Mouse (Mus musculus) forebrain, embryonic 15.5 days (tissue): ENCODE measurements around the gene Adcy2. TPM values are rescaled to one million over a fixed set of nuclear protein-coding genes. Genes with fewer than 3 reads are reported as not detected.

Source experiments
- ATAC-seq: fragments of 200-750 bp; cut with Nextera tagmentation; replicated peaks from 2 replicates; pipeline ENCODE4 v1.8.0; 2017; ENCODE audit warnings: mild to moderate bottlenecking, moderate TSS enrichment, moderate library complexity
- H3K27ac ChIP-seq: fragments of 300-500 bp; sonication (generic); replicated peaks from 2 replicates; pipeline ENCODE4 v1.5.1; 2015; ENCODE audit warnings: mild to moderate bottlenecking, inconsistent platforms
- H3K27me3 ChIP-seq: fragments of 300-500 bp; sonication (generic); 2 replicates; pipeline ENCODE4 v1.6.1; 2015; ENCODE audit warnings: inconsistent platforms
- H3K36me3 ChIP-seq: fragments of 300-500 bp; sonication (generic); 2 replicates; pipeline ENCODE4 v1.6.1; 2015; ENCODE audit warnings: mild to moderate bottlenecking, inconsistent platforms
- H3K4me1 ChIP-seq: fragments of 300-500 bp; sonication (generic); 2 replicates; pipeline ENCODE4 v1.6.1; 2015; ENCODE audit warnings: inconsistent platforms
- H3K4me2 ChIP-seq: fragments of 300-500 bp; sonication (generic); replicated peaks from 2 replicates; pipeline ENCODE4 v1.6.1; 2015; ENCODE audit warnings: mild to moderate bottlenecking, inconsistent platforms
- H3K4me3 ChIP-seq: fragments of 300-500 bp; sonication (generic); 2 replicates; pipeline ENCODE4 v1.5.1; 2015; ENCODE audit warnings: mild to moderate bottlenecking, inconsistent platforms
- H3K9ac ChIP-seq: fragments of 300-500 bp; sonication (generic); replicated peaks from 2 replicates; pipeline ENCODE4 v1.6.1; 2015; ENCODE audit warnings: mild to moderate bottlenecking, inconsistent platforms
- H3K9me3 ChIP-seq: fragments of 300-500 bp; sonication (generic); 2 replicates; pipeline ENCODE4 v1.6.1; 2016; ENCODE audit warnings: inconsistent platforms
- WGBS: fragments of 180-500 bp; shearing (Covaris S2); methylation state at CpG from one replicate; pipeline ENCODE4 v1.1.7; 2015; ENCODE audit warnings: mixed read lengths; 5-methylcytosine and 5-hydroxymethylcytosine counted together
- polyA plus RNA-seq: library from polyadenylated mRNA; unstranded; fragments of >200 nt; fragmentation: Nextera tagmentation; extraction: Ambion mirVana; gene quantifications from 2 replicates; pipeline ENCODE4 v1.2.1, GENCODE M21; 2015

The Adcy2 gene
- polyA plus RNA-seq, 1 experiment from 2014 or later, result 4.2 TPM

DNA sequence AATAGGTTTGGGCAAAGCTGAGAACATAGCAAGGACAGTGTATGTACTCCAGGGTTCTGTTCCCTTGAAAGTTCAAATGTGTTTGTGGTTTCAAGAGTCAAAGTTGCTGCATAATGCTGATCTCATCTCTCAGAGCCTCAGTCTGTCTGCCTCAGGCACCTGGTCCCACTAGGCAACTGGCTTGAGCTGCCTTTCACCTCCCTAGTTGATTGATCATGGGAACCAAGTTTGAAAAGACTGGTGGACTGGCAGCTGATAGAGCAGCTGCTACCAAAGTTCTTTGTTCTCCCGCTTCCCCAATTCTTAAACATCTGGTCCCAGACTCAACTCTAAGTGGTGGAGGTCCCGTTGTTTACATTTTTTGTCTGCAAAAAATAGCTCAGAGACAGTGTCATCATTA is 56.6 kb downstream of the Adcy2 start:
- 69% methylated on average over 2 of the region's 2 CpGs for WGBS
- no peak overlapping the region for H3K27ac ChIP-seq
- no peak overlapping the region for H3K9ac ChIP-seq
- no peaks in the 10 kb centered on the region for H3K9me3 ChIP-seq
- no peak overlapping the region for H3K4me2 ChIP-seq
- H3K4me1 ChIP-seq, result no peaks in the 10 kb centered on the region
- ATAC-seq, result no peak
- H3K36me3 ChIP-seq, result no peaks in the 10 kb centered on the region
- no peaks in the 10 kb centered on the region for H3K27me3 ChIP-seq
- no peak overlapping the region for H3K4me3 ChIP-seq

DNA sequence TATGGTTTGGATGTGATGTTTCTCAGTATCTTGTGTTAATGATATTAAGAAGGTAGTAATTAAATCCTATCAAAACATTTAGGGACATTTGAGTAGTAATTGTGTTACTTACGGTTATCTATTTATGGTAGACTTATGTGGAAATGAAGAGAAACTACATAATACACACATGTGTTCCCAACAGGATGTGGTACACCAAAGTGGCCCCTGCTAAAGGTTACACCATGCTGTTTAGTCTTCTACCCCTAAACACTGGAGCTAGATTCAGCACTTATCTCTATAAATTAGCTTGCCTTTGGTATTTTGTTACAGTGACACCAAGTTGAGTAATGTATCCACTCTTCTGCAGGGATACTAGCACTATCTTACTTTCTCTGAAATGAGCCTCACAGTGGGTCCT is 57.9 kb downstream of the Adcy2 start:
- no peak overlapping the region for H3K9ac ChIP-seq
- WGBS, result 79% methylated on average over 1 of the region's 1 CpGs
- no peak overlapping the region for H3K4me3 ChIP-seq
- ATAC-seq, result no peak
- H3K4me1 ChIP-seq, result no peaks in the 10 kb centered on the region
- H3K27me3 ChIP-seq, result no peaks in the 10 kb centered on the region
- no peaks in the 10 kb centered on the region for H3K36me3 ChIP-seq
- no peak overlapping the region for H3K27ac ChIP-seq
- H3K9me3 ChIP-seq, result no peaks in the 10 kb centered on the region
- no peak overlapping the region for H3K4me2 ChIP-seq

DNA sequence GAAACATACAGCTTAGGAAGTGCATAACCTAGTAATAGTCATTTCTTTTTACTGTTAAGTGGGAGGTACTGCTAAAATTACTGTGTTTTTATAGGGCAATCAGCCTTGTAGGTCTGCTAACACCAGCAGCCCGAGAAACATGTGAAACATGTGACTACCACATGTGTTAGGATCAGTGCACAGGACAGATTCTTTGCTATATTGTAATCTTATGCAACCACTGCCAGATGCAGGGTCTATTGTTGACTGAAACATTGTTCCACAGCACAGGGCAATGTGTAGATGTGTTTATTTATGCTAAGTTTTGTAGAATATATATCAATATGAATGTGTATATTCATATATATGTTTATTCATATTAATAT is 67.1 kb downstream of the Adcy2 start:
- Histone ChIP-seq H3K4me2 (no peak overlapping the region), H3K36me3 (no peaks in the 10 kb centered on the region), H3K4me1 (no peaks in the 10 kb centered on the region), H3K4me3 (no peak overlapping the region), H3K9me3 (no peaks in the 10 kb centered on the region), H3K27me3 (no peaks in the 10 kb centered on the region), H3K27ac (no peak overlapping the region), H3K9ac (no peak overlapping the region)
- 82% methylated on average over 1 of the region's 1 CpGs for WGBS
- no peak for ATAC-seq

DNA sequence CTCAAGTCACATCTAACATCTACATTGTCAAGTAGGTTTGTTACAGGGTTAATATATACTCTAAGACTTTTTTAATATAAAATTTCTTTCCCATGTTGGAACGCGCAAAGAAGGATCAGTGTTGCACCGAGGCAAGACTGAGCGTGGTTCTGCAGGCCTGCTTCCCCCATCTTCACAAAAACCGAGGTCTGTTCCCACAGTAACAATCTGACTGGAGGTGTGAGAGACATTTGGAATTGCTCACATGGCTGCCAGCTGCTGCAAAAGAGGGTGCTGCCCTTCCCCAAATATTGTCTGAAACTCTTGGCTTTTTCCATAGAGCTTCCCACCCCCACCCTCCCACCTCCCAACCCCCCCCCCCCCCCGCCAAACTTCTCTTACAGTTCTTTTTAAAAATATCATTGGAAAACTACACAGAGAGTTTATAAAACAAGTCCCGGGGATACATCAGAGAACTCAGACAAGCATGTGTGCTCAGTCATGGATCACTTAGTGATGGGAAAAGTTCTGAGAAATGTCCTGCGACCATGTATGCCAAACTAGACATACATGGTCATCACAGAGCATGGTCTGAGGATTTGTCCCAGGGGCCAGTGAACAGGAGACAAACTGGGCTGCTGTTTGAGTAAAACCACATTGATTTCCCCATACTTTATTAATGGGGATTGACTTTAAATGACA is 67.6 kb downstream of the Adcy2 start:
- Histone ChIP-seq H3K36me3 (no peaks in the 10 kb centered on the region), H3K27ac (no peak overlapping the region), H3K4me2 (no peak overlapping the region), H3K4me1 (no peaks in the 10 kb centered on the region), H3K9ac (no peak overlapping the region), H3K27me3 (no peaks in the 10 kb centered on the region), H3K9me3 (no peaks in the 10 kb centered on the region), H3K4me3 (no peak overlapping the region)
- ATAC-seq, result no peak
- WGBS, result 86% methylated on average over 8 of the region's 8 CpGs

DNA sequence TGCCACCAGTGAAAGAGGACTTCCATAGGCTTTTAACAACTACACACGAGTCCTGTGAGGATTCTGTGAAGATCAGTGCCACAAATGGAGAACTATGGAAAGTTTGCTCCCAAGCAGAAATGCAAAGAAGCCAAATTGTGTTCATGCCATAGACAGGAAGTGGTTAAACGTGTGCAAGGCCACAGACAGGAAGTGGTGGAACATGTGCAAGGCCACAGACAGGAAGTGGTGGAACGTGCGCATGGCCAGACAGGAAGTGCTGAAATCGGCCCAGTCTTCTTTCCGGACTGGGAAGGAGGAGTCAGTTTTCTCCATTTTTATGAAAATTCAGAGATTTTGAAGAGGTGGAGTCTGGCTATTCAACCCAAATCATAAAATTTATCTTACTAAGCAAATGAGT is 70.9 kb downstream of the Adcy2 start:
- no peak overlapping the region for H3K4me2 ChIP-seq
- H3K27ac ChIP-seq, result no peak overlapping the region
- no peaks in the 10 kb centered on the region for H3K27me3 ChIP-seq
- WGBS, result 82% methylated on average over 6 of the region's 6 CpGs
- no peaks in the 10 kb centered on the region for H3K4me1 ChIP-seq
- H3K9ac ChIP-seq, result no peak overlapping the region
- ATAC-seq, result no peak
- no peaks in the 10 kb centered on the region for H3K9me3 ChIP-seq
- no peaks in the 10 kb centered on the region for H3K36me3 ChIP-seq
- no peak overlapping the region for H3K4me3 ChIP-seq

DNA sequence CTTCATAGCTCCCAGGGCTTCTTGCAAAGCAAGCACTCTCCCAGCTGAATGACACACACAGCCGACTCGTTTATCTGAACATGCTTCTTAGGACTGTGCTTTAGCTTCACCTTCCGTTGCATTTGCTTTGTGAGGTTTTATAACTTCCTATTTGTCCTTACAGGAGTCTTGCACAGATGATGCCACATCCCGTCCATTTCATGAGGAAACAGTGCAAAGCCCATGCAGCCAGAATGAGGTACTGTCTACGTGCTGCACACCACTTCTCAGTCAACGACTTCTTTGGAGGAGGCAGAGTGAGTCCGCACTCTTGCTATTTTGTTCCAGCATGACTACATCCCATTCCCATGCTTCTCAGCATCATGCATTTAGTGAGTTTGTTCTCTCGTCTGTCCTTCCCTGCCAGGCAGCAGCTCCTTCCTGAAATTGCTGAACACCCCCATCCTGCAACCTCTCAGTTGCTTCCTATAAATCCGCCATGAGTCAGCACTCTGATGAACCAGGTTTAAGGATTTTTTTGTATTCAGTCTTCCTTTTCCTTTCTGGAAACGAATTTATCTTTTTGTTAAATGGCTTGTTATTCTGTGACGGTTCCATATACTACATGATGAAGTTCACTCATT is 85.6 kb downstream of the Adcy2 start:
- no peaks in the 10 kb centered on the region for H3K27me3 ChIP-seq
- 87% methylated on average over 11 of the region's 11 CpGs for WGBS

DNA sequence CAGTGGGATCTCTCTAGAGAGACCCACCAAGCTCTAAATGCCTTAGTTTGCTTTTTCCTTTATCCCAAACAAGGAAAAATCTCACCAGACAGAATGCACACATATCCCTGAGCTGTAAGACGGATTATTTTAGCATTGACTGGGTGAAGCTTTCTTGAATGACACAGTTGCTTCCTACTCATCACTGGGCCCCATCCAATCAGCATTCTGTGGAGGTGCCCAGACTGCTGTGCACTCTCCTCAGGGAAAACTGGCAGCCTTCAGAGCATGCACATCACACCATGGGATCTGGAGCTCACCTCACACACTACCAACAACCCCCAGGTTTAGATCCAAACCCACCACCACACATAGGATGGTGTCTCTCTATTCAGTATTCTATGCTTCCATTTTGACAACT is 92.7 kb downstream of the Adcy2 start:
- no peak overlapping the region for H3K27ac ChIP-seq
- no peaks in the 10 kb centered on the region for H3K27me3 ChIP-seq
- H3K4me2 ChIP-seq, result no peak overlapping the region
- no peaks in the 10 kb centered on the region for H3K36me3 ChIP-seq
- ATAC-seq, result no peak
- no peak overlapping the region for H3K9ac ChIP-seq
- no peak overlapping the region for H3K4me3 ChIP-seq
- 68% methylated on average over 1 of the region's 1 CpGs for WGBS
- H3K9me3 ChIP-seq, result no peaks in the 10 kb centered on the region
- no peaks in the 10 kb centered on the region for H3K4me1 ChIP-seq

More for the DNA sequence above, 85.6 kb downstream of the Adcy2 start:
- Histone ChIP-seq H3K4me1 (no peaks in the 10 kb centered on the region), H3K9me3 (no peaks in the 10 kb centered on the region), H3K4me3 (no peak overlapping the region), H3K9ac (no peak overlapping the region), H3K36me3 (no peaks in the 10 kb centered on the region), H3K4me2 (no peak overlapping the region), H3K27ac (no peak overlapping the region)
- ATAC-seq, result no peak

DNA sequence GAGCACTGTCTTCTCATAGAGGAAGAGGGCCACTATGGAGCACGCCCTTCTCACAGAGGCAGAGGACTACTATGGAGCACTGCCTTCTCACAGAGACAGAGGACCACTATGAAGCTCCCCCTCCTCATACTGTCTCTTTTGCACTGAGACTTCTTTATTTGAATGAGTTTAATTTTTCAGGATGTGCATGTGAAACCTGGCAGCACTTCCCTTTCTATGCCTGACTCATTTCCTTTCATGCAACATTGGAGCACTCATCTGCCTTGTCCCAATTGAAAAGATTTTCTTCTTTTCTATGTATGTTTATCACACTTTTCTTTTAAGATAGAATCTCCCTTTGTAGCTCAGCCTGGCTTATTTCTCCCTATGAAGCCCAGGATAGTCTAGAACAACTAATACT is 96.6 kb downstream of the Adcy2 start:
- no peak overlapping the region for H3K27ac ChIP-seq
- no peaks in the 10 kb centered on the region for H3K36me3 ChIP-seq
- H3K4me3 ChIP-seq, result no peak overlapping the region
- H3K9me3 ChIP-seq, result no peaks in the 10 kb centered on the region
- H3K9ac ChIP-seq, result no peak overlapping the region
- no peaks in the 10 kb centered on the region for H3K4me1 ChIP-seq
- H3K4me2 ChIP-seq, result no peak overlapping the region
- 81% methylated on average over 1 of the region's 1 CpGs for WGBS
- H3K27me3 ChIP-seq, result no peaks in the 10 kb centered on the region
- no peak for ATAC-seq

DNA sequence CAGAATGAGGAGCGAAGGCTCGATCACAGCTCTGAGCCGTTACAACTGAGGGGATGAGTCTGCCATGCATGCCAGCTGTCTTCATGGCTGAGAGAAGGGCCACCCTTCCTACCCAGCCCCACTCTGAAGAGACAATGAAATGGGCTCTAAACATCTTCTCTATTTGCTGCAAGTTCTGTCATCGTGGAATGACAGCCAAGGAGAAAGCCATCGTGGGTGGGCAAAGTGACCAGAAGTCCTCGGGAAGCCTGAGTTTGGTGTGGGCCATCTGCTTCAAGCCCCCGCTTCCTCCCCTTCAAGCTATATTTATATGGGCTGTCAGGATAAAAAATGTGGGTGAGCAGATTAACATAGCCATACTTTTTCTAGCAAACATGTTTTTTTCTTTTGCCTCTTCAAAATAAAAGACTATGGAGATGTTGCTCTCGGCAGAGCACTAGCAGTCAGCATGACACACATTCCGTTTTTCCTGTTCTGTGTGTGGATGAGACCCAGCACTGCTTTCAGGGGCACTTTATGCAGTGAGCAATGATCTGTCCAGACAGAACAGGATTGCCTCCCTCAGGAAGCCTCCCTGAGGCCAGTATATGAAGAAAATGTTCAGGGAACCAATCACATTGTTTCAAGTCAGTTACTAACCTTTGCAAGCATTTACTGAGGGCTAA is 109.3 kb downstream of the Adcy2 start:
- 91% methylated on average over 9 of the region's 9 CpGs for WGBS
- no peak overlapping the region for H3K4me2 ChIP-seq
- H3K9me3 ChIP-seq, result no peaks in the 10 kb centered on the region
- H3K27ac ChIP-seq, result no peak overlapping the region
- no peak overlapping the region for H3K4me3 ChIP-seq
- ATAC-seq, result no peak
- H3K36me3 ChIP-seq, result no peaks in the 10 kb centered on the region
- H3K4me1 ChIP-seq, result no peaks in the 10 kb centered on the region
- H3K27me3 ChIP-seq, result no peaks in the 10 kb centered on the region
- H3K9ac ChIP-seq, result no peak overlapping the region

DNA sequence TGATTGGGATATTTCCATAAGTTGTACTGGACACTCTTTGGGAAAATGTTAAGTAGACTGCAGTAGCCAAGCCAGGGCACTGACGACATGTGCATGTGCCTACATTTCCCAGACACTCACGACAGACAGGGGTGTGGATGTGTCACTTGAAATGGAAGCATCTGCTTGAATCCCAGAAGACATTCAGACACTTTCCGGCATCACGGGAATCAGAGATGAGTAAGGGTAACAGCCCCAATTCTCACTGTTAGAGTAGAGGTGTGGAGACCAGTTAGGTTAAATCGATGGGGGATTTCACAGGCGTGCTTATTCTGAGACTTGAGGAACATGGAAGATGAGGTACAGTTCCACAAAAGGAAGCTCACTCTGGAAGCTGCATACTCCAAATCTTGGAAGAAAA is 130.6 kb downstream of the Adcy2 start:
- no peak for ATAC-seq
- Histone ChIP-seq H3K4me3 (no peak overlapping the region), H3K27me3 (no peaks in the 10 kb centered on the region), H3K4me1 (peaks cover 9% of the 10 kb centered on the region), H3K27ac (no peak overlapping the region), H3K36me3 (no peaks in the 10 kb centered on the region), H3K9me3 (no peaks in the 10 kb centered on the region), H3K9ac (no peak overlapping the region), H3K4me2 (no peak overlapping the region)
- WGBS, result 91% methylated on average over 6 of the region's 6 CpGs

DNA sequence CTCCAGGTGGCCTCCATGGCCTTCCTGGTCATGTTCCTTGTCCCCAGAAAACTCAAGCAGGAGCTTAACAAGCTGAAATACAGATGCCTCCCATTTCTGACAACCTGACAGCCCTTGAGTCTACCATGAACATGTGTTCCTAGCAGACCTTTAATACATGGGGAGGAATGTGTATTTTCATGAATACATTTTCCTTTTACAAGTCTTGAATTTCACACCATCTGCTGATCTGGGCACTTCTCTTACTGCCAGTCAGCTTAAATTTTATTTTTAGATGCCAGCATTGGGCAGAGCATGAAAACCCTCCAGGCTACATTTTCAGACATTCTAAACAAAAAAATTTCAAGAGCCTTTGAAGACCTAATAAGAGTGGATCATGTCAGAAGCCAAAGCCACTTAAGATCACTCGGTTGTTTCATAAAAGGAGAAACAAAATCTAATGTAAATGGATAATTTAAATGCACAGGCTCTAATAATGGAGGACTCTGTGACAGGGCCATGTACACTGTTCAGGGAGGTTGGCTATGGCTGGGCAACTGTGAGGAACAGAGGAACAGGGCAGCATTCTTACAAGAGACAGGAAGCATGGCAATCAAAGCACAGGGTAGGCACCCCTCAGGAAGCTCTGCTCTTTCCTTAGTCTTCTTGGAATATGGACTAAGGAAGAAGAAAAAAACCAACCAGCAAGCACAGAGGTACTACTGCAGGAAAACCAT is 131.2 kb downstream of the Adcy2 start:
- no peaks in the 10 kb centered on the region for H3K27me3 ChIP-seq
- H3K27ac ChIP-seq, result peak overlapping the region; percentile 64

DNA sequence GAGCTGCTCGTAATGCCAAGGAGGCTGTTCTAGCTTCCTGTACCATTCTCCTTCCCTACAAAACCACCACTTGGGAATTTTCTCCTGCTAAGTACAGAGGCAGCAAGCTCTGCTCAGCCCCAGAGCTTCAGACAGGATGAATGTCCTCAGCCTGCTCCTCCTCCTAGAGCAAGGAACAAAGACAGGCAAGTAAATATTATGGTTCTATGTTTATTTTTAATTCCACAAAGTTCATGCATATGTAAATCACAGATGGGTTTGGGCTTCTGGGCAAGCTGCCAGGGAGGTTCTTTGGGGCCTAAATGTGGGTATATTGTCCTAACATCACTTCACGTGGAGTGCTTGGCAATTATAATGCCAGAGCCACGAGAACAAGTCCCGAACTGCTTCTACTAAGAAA is 139.3 kb downstream of the Adcy2 start:
- no peak overlapping the region for H3K4me2 ChIP-seq
- no peaks in the 10 kb centered on the region for H3K27me3 ChIP-seq
- H3K27ac ChIP-seq, result no peak overlapping the region
- no peaks in the 10 kb centered on the region for H3K36me3 ChIP-seq
- no peak overlapping the region for H3K4me3 ChIP-seq
- no peaks in the 10 kb centered on the region for H3K9me3 ChIP-seq
- 24% methylated on average over 4 of the region's 4 CpGs for WGBS
- H3K9ac ChIP-seq, result no peak overlapping the region
- no peak for ATAC-seq
- peaks cover 7% of the 10 kb centered on the region; the same call in 1 of the 2 replicates for H3K4me1 ChIP-seq

More for the DNA sequence above, 131.2 kb downstream of the Adcy2 start:
- no peak overlapping the region for H3K4me3 ChIP-seq
- 34% methylated on average over 1 of the region's 1 CpGs for WGBS
- H3K4me1 ChIP-seq, result peaks cover 9% of the 10 kb centered on the region
- peak; percentile 81 for ATAC-seq
- no peak overlapping the region for H3K4me2 ChIP-seq
- H3K9me3 ChIP-seq, result no peaks in the 10 kb centered on the region
- H3K9ac ChIP-seq, result no peak overlapping the region
- H3K36me3 ChIP-seq, result no peaks in the 10 kb centered on the region
